Mouse (Mus musculus) hindbrain, embryonic 14.5 days (tissue): Measurements from ENCODE around the gene Rilpl1. TPM values are rescaled to one million over a fixed set of nuclear protein-coding genes. Genes with fewer than 3 reads are reported as not detected.

Experiments used
- ATAC-seq: fragments of 200-750 bp; cut with Nextera tagmentation; 2 replicates; pipeline ENCODE4 v1.8.0; 2017; ENCODE audit warnings: moderate number of reproducible peaks, mild to moderate bottlenecking, moderate TSS enrichment, moderate library complexity; ENCODE audit not compliant: low FRiP score
- DNase-seq: peaks from one replicate; pipeline ENCODE4 v3.0.0-alpha.2; 2015; ENCODE audit warnings: low spot score
- H3K27ac ChIP-seq: fragments of 300-500 bp; sonication (generic); 2 replicates; pipeline ENCODE4 v1.5.1; 2014; ENCODE audit warnings: mild to moderate bottlenecking, moderate library complexity
- H3K27me3 ChIP-seq: fragments of 300-500 bp; sonication (generic); 2 replicates; pipeline ENCODE4 v1.6.1; 2014; ENCODE audit warnings: mild to moderate bottlenecking, low read length, mixed read lengths; ENCODE audit not compliant: control insufficient read depth, insufficient read depth
- H3K36me3 ChIP-seq: fragments of 300-500 bp; sonication (generic); replicated peaks from 2 replicates; pipeline ENCODE4 v1.6.1; 2014; ENCODE audit not compliant: control insufficient read depth, insufficient read depth
- H3K4me1 ChIP-seq: fragments of 300-500 bp; sonication (generic); replicated peaks from 2 replicates; pipeline ENCODE4 v1.6.1; 2014; ENCODE audit warnings: antibody characterized with exemption, low read length, mixed read lengths; ENCODE audit not compliant: control insufficient read depth, insufficient read depth
- H3K4me2 ChIP-seq: fragments of 300-500 bp; sonication (generic); replicated peaks from 2 replicates; pipeline ENCODE4 v1.6.1; 2014; ENCODE audit warnings: mild to moderate bottlenecking, moderate library complexity
- H3K4me3 ChIP-seq: fragments of 300-500 bp; sonication (generic); replicated peaks from 2 replicates; pipeline ENCODE4 v1.5.1; 2014; ENCODE audit warnings: mild to moderate bottlenecking, low read length
- H3K9ac ChIP-seq: fragments of 300-500 bp; sonication (generic); 2 replicates; pipeline ENCODE4 v1.6.1; 2014
- H3K9me3 ChIP-seq: fragments of 300-500 bp; sonication (generic); 2 replicates; pipeline ENCODE4 v1.6.1; 2016; ENCODE audit warnings: low read length; ENCODE audit not compliant: control insufficient read depth
- WGBS: fragments of 180-500 bp; shearing (Covaris S2); extraction: QIAGEN DNeasy Blood & Tissue Kit; methylation state at CpG from one replicate; pipeline ENCODE4 v1.1.7; 2014; 5-methylcytosine and 5-hydroxymethylcytosine counted together
- polyA plus RNA-seq: library from polyadenylated mRNA; unstranded; fragments of >200 nt; fragmentation: Nextera tagmentation; extraction: Ambion mirVana; gene quantifications from 2 replicates; pipeline ENCODE4 v1.2.1, GENCODE M21; 2014

Gene Rilpl1
- polyA plus RNA-seq, 1 experiment from 2014 or later = 13.2 TPM

DNA sequence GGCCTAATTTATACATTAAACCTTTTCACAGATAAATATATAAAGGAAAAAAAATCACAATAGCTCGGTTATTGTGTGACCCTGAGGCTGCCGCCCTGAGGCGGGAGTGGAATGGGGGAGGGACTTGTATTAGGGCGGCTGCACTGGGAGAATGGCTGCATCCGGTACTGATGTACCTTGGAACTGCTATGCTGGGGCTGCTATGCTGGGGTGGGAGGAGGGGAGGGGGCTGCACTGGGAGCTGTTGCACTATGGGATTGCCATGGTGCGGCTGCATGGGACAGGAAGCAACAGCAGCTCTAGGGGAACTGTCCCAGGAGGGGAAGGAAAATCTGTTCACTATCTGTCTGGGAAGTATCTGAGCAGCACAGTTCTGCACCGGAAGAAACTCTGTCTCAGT is 1.3 kb upstream of the Rilpl1 start:
- Histone ChIP-seq H3K4me2 (no peak overlapping the region), H3K9me3 (no peaks in the 10 kb centered on the region), H3K27ac (no peak overlapping the region), H3K36me3 (no peaks in the 10 kb centered on the region), H3K4me3 (no peak overlapping the region), H3K4me1 (peaks cover 32% of the 10 kb centered on the region), H3K27me3 (no peaks in the 10 kb centered on the region), H3K9ac (no peak overlapping the region)
- ATAC-seq (no peak), DNase-seq (no peak)
- 38% methylated on average over 7 of the region's 7 CpGs for WGBS

DNA sequence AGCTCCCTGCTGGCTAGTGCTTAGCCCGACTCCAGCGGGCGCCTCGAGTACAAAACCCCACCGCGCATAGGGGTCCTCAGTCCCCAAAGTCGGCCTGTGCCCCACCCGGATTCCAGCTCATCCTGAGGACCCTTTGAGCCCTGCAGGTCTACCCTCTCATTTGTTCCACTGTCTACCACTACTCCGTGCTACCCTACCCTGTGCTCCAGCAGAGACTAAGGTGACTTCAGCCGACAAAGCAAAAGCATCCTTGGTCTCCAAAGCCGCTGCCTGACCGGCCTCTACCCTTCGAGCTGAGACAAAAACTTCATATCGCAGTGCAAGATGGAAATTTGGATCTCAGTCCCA is 366 bp upstream of the Rilpl1 start:
- ATAC-seq = no peak; the same call in 1 of the 2 replicates
- Histone ChIP-seq H3K4me1 (peaks cover 32% of the 10 kb centered on the region), H3K4me3 (peak overlapping the region; percentile 83), H3K27me3 (no peaks in the 10 kb centered on the region), H3K4me2 (peak overlapping the region; percentile 87), H3K9ac (peak overlapping the region; percentile 76), H3K27ac (peak overlapping the region; percentile 79), H3K9me3 (no peaks in the 10 kb centered on the region), H3K36me3 (no peaks in the 10 kb centered on the region)
- WGBS = 12% methylated on average over 14 of the region's 14 CpGs
- DNase-seq = no peak

DNA sequence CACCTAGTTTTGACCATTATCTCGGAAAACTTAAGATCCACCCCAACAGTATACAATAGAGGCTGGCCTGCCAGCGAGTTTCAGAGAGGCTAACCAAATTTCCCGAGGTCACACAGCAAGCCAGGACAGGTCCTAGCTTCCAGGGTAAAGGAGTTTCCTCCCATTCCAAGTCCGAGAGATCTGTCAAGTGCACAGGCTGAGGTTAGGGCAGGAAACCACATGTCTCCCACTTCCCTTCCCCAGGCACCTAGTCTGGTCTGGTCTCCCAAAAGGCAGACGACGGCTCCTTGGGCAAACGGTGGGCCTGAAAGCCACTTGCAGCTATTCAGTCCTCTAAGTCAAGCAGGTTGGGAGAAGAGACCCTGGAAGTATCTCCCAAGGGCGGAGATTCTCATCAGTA is 1.5 kb downstream of the Rilpl1 start:
- H3K27me3 ChIP-seq = no peaks in the 10 kb centered on the region
- DNase-seq = no peak
- no peak overlapping the region for H3K27ac ChIP-seq
- ATAC-seq = no peak
- H3K9me3 ChIP-seq = no peaks in the 10 kb centered on the region
- H3K36me3 ChIP-seq = no peaks in the 10 kb centered on the region
- H3K9ac ChIP-seq = peak overlapping the region; percentile 76; the same call in 1 of the 2 replicates
- peak overlapping the region; percentile 87 for H3K4me2 ChIP-seq
- H3K4me1 ChIP-seq = peaks cover 32% of the 10 kb centered on the region
- 67% methylated on average over 8 of the region's 8 CpGs for WGBS
- H3K4me3 ChIP-seq = peak overlapping the region; percentile 83

DNA sequence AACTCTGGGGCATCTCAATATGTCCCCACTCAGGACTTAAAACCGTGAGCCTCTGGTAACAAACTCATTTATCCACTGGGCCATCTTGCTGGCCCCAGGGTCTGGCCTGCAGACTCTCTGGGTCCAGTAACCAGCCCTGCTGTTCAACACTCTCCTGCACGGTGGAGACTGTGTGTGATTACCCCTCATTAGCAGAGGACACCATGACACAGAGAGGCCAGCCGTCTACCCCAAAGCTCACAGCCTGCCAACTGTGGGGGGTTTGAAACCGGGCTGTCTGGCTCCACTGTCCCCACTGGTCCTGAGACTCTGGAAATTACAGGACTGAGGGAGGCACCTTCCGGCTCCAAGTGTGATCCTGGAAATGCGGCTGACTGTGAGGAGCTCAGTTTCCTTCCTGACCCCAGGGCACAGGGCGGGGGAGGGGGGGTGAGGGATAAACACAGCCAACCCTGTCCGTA is 2.0 kb downstream of the Rilpl1 start:
- no peak for ATAC-seq
- no peaks in the 10 kb centered on the region for H3K27me3 ChIP-seq
- H3K4me1 ChIP-seq = peaks cover 32% of the 10 kb centered on the region
- no peaks in the 10 kb centered on the region for H3K36me3 ChIP-seq
- 35% methylated on average over 8 of the region's 8 CpGs for whole genome bisulfite sequencing
- no peaks in the 10 kb centered on the region for H3K9me3 ChIP-seq
- no peak for DNase-seq
- peak overlapping the region; percentile 87 for H3K4me2 ChIP-seq
- H3K4me3 ChIP-seq = peak overlapping the region; percentile 83
- no peak overlapping the region for H3K9ac ChIP-seq
- peak overlapping the region; percentile 32; the same call in 1 of the 2 replicates for H3K27ac ChIP-seq

DNA sequence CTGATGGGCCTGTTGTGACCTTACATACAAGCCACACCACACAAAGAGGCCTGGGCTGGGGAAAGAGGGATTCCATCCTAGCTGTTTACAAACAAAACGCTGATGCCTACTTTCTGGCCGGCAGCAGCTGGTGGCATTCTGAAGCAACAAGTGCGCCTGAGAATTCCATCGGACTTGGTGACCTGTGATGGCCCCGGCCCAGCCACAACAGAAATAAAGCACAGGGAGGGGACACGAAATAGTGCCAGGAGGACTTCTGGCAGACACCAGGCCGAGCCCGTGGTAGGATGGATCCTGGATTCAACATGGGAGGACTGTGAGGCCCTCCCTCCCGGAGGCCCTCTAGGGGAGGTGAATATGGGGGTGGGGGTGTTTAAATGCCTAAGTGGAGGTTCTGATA is 2.4 kb downstream of the Rilpl1 start:
- Histone ChIP-seq H3K36me3 (no peaks in the 10 kb centered on the region), H3K4me1 (peaks cover 32% of the 10 kb centered on the region), H3K27ac (peak overlapping the region; percentile 32; the same call in 1 of the 2 replicates), H3K27me3 (no peaks in the 10 kb centered on the region), H3K4me3 (peak overlapping the region; percentile 83), H3K9ac (peak overlapping the region; percentile 34; the same call in 1 of the 2 replicates), H3K4me2 (peak overlapping the region; percentile 87), H3K9me3 (no peaks in the 10 kb centered on the region)
- ATAC-seq (no peak), DNase-seq (no peak)
- 41% methylated on average over 9 of the region's 9 CpGs for WGBS

DNA sequence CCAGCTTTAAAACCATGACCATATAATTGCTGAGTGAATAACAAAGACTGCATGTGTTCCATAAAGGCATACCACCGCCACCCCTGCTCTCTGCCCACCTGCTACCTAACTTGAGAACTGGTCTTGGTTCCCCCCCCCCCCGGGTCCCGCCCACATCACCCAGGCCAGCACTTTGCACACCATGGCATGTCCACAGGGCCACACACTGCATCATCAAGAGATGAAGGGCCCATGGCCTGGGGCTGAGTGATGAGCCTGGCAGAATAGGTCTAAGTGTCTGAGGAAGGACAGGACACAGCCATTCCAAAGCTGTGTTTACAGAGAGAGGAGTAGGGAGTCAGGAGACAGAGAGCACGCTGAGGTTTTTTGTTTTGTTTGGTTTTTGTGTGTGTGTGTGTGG is 2.8 kb downstream of the Rilpl1 start:
- WGBS = 68% methylated on average over 4 of the region's 4 CpGs
- Histone ChIP-seq H3K36me3 (no peaks in the 10 kb centered on the region), H3K4me2 (peak overlapping the region; percentile 87), H3K4me3 (0 out of 2 replicates have a peak overlapping the region, but pooled peaks have one; percentile 83), H3K9me3 (no peaks in the 10 kb centered on the region), H3K4me1 (peaks cover 32% of the 10 kb centered on the region), H3K27ac (0 out of 2 replicates have a peak overlapping the region, but pooled peaks have one; percentile 32), H3K27me3 (no peaks in the 10 kb centered on the region), H3K9ac (peak overlapping the region; percentile 34; the same call in 1 of the 2 replicates)
- DNase-seq = no peak
- ATAC-seq = no peak

DNA sequence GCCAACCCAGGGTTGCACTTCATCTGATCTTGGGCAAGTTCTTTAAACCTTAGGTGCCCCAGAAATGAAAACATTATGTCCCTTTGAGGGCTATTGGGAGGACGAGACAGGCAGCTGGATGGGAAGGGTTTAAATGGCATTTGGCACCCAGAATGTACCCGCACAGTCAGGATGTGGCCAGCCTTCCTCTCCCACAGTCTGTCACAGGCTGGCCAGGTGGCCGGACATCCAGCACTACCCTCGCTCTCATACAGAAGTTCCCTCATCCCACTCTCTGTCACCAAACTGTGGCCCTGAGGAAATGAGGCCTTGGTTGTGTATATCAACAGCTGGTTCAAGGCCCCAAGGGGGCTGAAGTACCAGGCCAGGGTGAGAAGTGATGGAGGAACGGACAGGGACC is 6.2 kb downstream of the Rilpl1 start:
- no peak overlapping the region for H3K4me2 ChIP-seq
- 0 out of 2 replicates have a peak, but pooled peaks cover 4% of the 10 kb centered on the region for H3K36me3 ChIP-seq
- H3K9me3 ChIP-seq = no peaks in the 10 kb centered on the region
- 96% methylated on average over 5 of the region's 5 CpGs for WGBS
- H3K4me1 ChIP-seq = peaks cover 19% of the 10 kb centered on the region
- no peak overlapping the region for H3K9ac ChIP-seq
- no peak for DNase-seq
- H3K27ac ChIP-seq = no peak overlapping the region
- no peaks in the 10 kb centered on the region for H3K27me3 ChIP-seq
- H3K4me3 ChIP-seq = no peak overlapping the region
- no peak for ATAC-seq

DNA sequence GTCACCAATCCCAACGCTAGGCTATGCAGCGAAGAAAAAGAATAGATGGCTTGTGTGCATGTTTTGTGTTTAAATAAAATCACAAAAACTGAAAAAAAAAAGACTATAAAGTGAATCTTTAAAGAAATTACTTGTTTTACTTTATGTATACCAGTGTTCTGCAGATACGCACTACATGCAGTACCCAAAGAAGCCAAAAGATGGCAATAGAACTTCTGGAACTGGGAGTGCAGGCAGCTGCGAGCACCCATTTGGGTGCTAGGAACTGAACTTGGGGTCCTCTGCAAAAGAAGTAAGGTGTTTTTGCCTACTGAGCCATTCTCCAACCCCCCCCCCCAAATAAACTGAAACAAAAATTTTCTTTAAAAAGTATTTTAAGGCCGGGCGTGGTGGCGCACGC is 8.2 kb downstream of the Rilpl1 start:
- Histone ChIP-seq H3K9me3 (no peaks in the 10 kb centered on the region), H3K4me2 (no peak overlapping the region), H3K4me3 (no peak overlapping the region), H3K4me1 (0 out of 2 replicates have a peak, but pooled peaks cover 1% of the 10 kb centered on the region), H3K36me3 (0 out of 2 replicates have a peak, but pooled peaks cover 4% of the 10 kb centered on the region), H3K27ac (no peak overlapping the region), H3K27me3 (no peaks in the 10 kb centered on the region), H3K9ac (no peak overlapping the region)
- no peak for DNase-seq
- WGBS = 95% methylated on average over 8 of the region's 8 CpGs
- ATAC-seq = no peak

DNA sequence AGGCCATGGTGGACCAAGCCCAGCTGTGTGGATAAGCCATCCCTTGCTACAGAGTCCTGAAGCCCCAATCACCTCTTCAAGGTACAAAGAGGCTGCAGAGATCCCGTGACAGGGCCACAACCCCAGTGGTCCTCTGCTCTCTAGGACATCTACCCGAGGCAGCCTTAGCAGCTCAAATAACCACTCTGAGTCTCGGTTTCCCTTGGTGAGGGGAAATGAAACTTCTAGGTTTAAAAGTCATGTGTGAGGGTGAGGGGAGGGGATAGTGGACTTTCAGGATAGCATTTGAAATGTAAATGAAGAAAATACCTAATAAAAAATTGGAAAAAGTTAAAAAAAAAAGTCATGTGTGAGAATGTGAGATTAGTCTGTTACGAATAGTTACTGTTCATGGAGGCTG is 9.6 kb downstream of the Rilpl1 start:
- no peak for DNase-seq
- ATAC-seq = no peak
- Histone ChIP-seq H3K9me3 (no peaks in the 10 kb centered on the region), H3K36me3 (0 out of 2 replicates have a peak, but pooled peaks cover 4% of the 10 kb centered on the region), H3K9ac (no peak overlapping the region), H3K4me2 (no peak overlapping the region), H3K27me3 (no peaks in the 10 kb centered on the region), H3K4me1 (no peaks in the 10 kb centered on the region), H3K27ac (no peak overlapping the region), H3K4me3 (no peak overlapping the region)
- 93% methylated on average over 4 of the region's 4 CpGs for WGBS

DNA sequence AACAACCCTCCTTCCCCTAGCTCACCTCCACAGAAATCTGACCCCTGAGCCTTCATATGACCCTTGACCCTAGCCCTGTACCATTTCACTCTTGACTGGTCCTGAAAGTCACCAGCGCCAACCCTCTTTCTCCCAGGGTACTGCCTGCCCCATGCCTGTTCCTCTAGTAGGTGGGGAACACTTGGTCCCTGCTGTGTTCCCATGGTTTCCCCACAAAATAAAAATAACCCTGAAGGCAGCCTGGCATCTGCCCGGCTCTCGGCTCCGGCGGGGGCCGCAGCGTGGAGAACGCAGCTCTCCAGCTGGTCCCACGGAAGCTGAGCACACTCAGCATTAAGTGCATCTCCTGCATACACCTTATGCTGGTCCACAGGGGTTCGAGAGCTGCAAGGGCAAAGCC is 12.5 kb downstream of the Rilpl1 start:
- DNase-seq (no peak), ATAC-seq (no peak)
- no peak overlapping the region for H3K4me3 ChIP-seq
- H3K4me2 ChIP-seq = no peak overlapping the region
- H3K36me3 ChIP-seq = peaks cover 16% of the 10 kb centered on the region
- H3K9ac ChIP-seq = no peak overlapping the region
- no peaks in the 10 kb centered on the region for H3K9me3 ChIP-seq
- 32% methylated on average over 10 of the region's 10 CpGs for WGBS
- no peaks in the 10 kb centered on the region for H3K4me1 ChIP-seq
- H3K27ac ChIP-seq = no peak overlapping the region
- no peaks in the 10 kb centered on the region for H3K27me3 ChIP-seq
